Mouse (Mus musculus) cerebellum, adult 2 months (tissue): ENCODE measurements at regions not wholly inside any gene's neighbourhood (a gene's known extent, or its start where the extent isn't known, plus 50 kb on each side); places are given as distances from the start of the nearest gene placed in this dataset.

Source experiments
- DNase-seq, 2 experiments: peaks; one replicate each; pipeline ENCODE4 v3.0.0; 2021
- H3K27ac ChIP-seq: fragments of 200-500 bp; 2 replicates; pipeline ENCODE4 v1.5.1; 2012; ENCODE audit warnings: low read length, control low read depth, inconsistent platforms; ENCODE audit not compliant: insufficient read depth
- H3K27me3 ChIP-seq: fragments of 200-500 bp; 2 replicates; pipeline ENCODE4 v1.6.1; 2012; ENCODE audit warnings: inconsistent platforms, mild to moderate bottlenecking, low read length, moderate library complexity; ENCODE audit not compliant: control insufficient read depth, insufficient read depth
- H3K4me1 ChIP-seq: fragments of 200-500 bp; 2 replicates; pipeline ENCODE4 v1.6.1; 2011; ENCODE audit warnings: low read length; ENCODE audit not compliant: control insufficient read depth, insufficient read depth
- H3K4me3 ChIP-seq: fragments of 200-500 bp; replicated peaks from 2 replicates; pipeline ENCODE3; 2011; ENCODE audit warnings: mild to moderate bottlenecking, low read depth, low read length, control low read depth; ENCODE audit not compliant: insufficient read depth
- CTCF ChIP-seq: fragments of 200-500 bp; IDR thresholded peaks from 2 replicates; pipeline ENCODE4 v1.5.1; 2011; ENCODE audit warnings: low read depth, mild to moderate bottlenecking, control low read depth, low read length, moderate library complexity, borderline replicate concordance; ENCODE audit not compliant: insufficient read depth
- POLR2A ChIP-seq: fragments of 200-500 bp; IDR thresholded peaks from 2 replicates; pipeline ENCODE4 v1.6.1; 2011; ENCODE audit warnings: low read length, control low read depth, borderline replicate concordance; ENCODE audit not compliant: insufficient read depth
- WGBS: fragments of 180-500 bp; shearing (Covaris S2); methylation state at CpG from one replicate; pipeline ENCODE4 v1.1.7; 2018; 5-methylcytosine and 5-hydroxymethylcytosine counted together

DNA sequence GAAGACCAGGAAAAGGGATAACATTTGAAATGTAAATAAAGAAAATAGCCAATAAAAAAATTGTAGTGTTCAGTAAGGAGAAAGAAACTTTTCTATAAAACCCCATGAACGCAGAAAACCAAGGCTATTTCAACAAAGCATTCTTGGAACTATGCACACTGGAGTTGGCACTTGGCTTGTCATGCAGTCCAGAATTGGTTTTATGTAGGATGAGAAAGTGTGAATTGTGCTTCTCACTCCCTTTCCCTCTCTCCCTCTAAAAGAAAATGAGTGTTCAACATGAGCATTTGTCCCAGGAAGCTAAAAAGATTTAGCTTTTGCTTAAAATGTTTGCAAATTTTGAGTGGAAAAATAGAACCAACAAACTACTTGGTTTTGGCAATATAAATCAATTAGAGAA, 841.6 kb upstream of the Adam24 start:
- no peak for DNase-seq
- TF ChIP-seq POLR2A, result no peak
- TF ChIP-seq CTCF, result no peak
- Histone ChIP-seq H3K4me3 (no peak overlapping the region), H3K4me1 (no peaks in the 10 kb centered on the region), H3K27ac (no peak overlapping the region), H3K27me3 (no peaks in the 10 kb centered on the region)
- WGBS, result 89% methylated on average over 1 of the region's 1 CpGs

- Histone ChIP-seq H3K27me3 (no peaks in the 10 kb centered on the region), H3K27ac (no peak overlapping the region), H3K4me1 (no peaks in the 10 kb centered on the region), H3K4me3 (no peak overlapping the region)
- no peak for TF ChIP-seq POLR2A
- TF ChIP-seq CTCF, result no peak
- no peak for DNase-seq
- WGBS, result 84% methylated on average over 2 of the region's 2 CpGs
Observed at GRCm38 (mm10) chr8:39846854-39847253, 828.0 kb upstream of the Adam24 start.

- Histone ChIP-seq H3K27me3 (no peaks in the 10 kb centered on the region), H3K27ac (no peak overlapping the region), H3K4me1 (no peaks in the 10 kb centered on the region), H3K4me3 (no peak overlapping the region)
- TF ChIP-seq CTCF (no peak), POLR2A (no peak)
- WGBS, result 89% methylated on average over 2 of the region's 2 CpGs
- DNase-seq, result no peak
Observed at GRCm38 (mm10) chr8:39862544-39862943, 812.3 kb upstream of the Adam24 start.

GRCm38 (mm10) chr8:39902251-39902650, 772.6 kb upstream of the Adam24 start:
- no peak for TF ChIP-seq CTCF
- TF ChIP-seq POLR2A, result no peak
- Histone ChIP-seq H3K4me3 (no peak overlapping the region), H3K27ac (no peak overlapping the region), H3K4me1 (no peaks in the 10 kb centered on the region), H3K27me3 (no peaks in the 10 kb centered on the region)
- WGBS, result 62% methylated on average over 1 of the region's 1 CpGs
- no peak for DNase-seq

DNA sequence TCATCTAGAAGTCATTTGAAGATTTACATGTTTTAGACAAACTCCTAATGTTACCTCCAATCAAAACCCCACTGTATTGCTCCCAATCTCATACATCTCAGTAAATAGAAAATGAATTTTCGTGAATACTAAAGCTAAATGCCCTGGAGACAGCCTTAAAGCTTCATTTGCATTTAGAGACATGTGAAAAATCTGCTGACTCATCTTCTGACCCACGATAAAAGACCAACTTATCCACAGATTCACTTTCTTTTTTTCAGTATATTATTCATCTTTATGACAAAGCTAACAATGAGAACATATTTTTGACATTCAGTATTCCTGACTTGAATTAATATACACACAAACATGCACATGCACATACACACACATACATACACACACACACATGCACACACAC, 762.0 kb upstream of the Adam24 start:
- WGBS, result 43% methylated on average over 2 of the region's 2 CpGs
- no peak for DNase-seq
- TF ChIP-seq CTCF (no peak), POLR2A (no peak)
- Histone ChIP-seq H3K27ac (no peak overlapping the region), H3K4me1 (no peaks in the 10 kb centered on the region), H3K27me3 (no peaks in the 10 kb centered on the region), H3K4me3 (no peak overlapping the region)

DNA sequence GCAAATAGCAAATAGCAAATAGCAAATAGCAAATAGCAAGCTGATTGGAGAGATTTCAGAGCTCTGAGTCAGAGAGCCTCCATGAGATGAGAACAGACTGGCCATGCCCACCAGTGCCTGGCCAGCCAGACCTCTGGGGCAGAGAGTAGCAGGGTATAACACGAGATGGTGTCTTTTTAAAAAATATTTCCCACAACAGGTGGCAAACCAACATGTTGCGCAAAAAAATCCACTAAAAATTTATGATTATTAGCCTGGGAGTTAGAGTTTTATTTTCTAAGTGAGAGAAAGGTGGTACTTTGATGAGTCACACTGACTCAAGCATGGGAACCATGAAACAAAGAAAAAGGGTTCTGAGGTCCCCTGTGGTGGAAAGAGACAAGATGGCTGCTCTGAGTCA, 753.5 kb upstream of the Adam24 start:
- no peaks in the 10 kb centered on the region for H3K27me3 ChIP-seq
- H3K4me3 ChIP-seq, result no peak overlapping the region
- H3K27ac ChIP-seq, result no peak overlapping the region
- H3K4me1 ChIP-seq, result no peaks in the 10 kb centered on the region
- WGBS, result 77% methylated on average over 2 of the region's 2 CpGs
- TF ChIP-seq POLR2A (no peak), CTCF (no peak)
- no peak for DNase-seq

DNA sequence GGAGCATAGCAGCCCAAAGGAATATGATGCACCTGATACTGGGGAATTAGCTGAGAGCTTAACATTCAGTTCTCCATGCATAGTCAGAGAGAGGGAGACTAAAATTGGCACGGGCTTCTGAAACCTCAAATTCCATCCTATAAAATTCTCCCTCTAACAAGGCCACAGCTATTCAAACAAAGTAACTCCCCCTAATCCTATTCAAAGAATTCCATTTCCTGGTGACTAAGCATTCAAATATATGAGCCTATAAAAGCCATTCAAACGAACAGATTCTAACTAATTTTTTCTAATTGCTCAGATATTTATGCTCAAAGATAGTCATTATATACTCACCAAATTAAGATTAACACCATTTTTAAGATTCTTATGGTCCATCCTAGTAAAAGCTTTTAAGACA, 751.1 kb upstream of the Adam24 start:
- WGBS, result 66% methylated on average over 2 of the region's 2 CpGs
- TF ChIP-seq CTCF (no peak), POLR2A (no peak)

GRCm38 (mm10) chr8:39950178-39950896, 724.5 kb upstream of the Adam24 start:
- Histone ChIP-seq H3K27ac (no peak overlapping the region), H3K27me3 (no peaks in the 10 kb centered on the region; the same call in 1 of the 2 replicates), H3K4me1 (no peaks in the 10 kb centered on the region), H3K4me3 (no peak overlapping the region)
- WGBS, result 44% methylated on average over 6 of the region's 6 CpGs
- TF ChIP-seq POLR2A, result no peak
- no peak for DNase-seq

More for the DNA sequence above, 751.1 kb upstream of the Adam24 start:
- H3K27me3 ChIP-seq, result no peaks in the 10 kb centered on the region
- no peak overlapping the region for H3K4me3 ChIP-seq
- DNase-seq, result no peak
- H3K4me1 ChIP-seq, result no peaks in the 10 kb centered on the region
- H3K27ac ChIP-seq, result no peak overlapping the region

- WGBS, result 19% methylated on average over 5 of the region's 5 CpGs
- no peak for TF ChIP-seq POLR2A
- no peak for TF ChIP-seq CTCF
- Histone ChIP-seq H3K27me3 (no peaks in the 10 kb centered on the region; the same call in 1 of the 2 replicates), H3K4me1 (no peaks in the 10 kb centered on the region), H3K4me3 (no peak overlapping the region), H3K27ac (no peak overlapping the region)
- DNase-seq, result no peak
Observed at GRCm38 (mm10) chr8:39954497-39954896, 720.4 kb upstream of the Adam24 start.
